Mouse (Mus musculus) activated CD4-positive, CD25-positive, alpha-beta regulatory T cell, adult 4 months (primary cell): ENCODE measurements around the gene Plxdc1. TPM values are rescaled to one million over a fixed set of nuclear protein-coding genes. Genes with fewer than 3 reads are reported as not detected.

Experiments
- polyA plus RNA-seq, 2 experiments: library from polyadenylated mRNA; unstranded; fragments of 100-300 nt; shearing (Covaris generic); gene quantifications; one replicate each; pipeline ENCODE4 v1.2.1; 2017

Gene Plxdc1
- polyA plus RNA-seq, 2 experiments from 2014 or later: 5.8 to 6.4 TPM

Other genes starting within 250 kb of the Plxdc1 start
- 1 to 10 TPM; 2.0 to 2.3 TPM for gene Pip4k2b, start 241.7 kb downstream of the Plxdc1 start, polyA plus RNA-seq
- gene Cwc25, start 219.9 kb downstream of the Plxdc1 start, polyA plus RNA-seq: 10 to 100 TPM; 21.3 to 22.8 TPM
- under 1 TPM in 1 of 2 experiments, not detected in 1; 0.74 TPM for gene 1700001P01Rik, start 210.5 kb downstream of the Plxdc1 start, polyA plus RNA-seq
- 1,000 to 10,000 TPM; 1,077 to 1,095 TPM for gene Rpl23, start 204.0 kb downstream of the Plxdc1 start, polyA plus RNA-seq
- 10 to 100 TPM; 44.4 to 52.4 TPM for gene Lasp1, start 187.4 kb downstream of the Plxdc1 start, polyA plus RNA-seq
- gene B230217C12Rik, start 145.7 kb downstream of the Plxdc1 start, polyA plus RNA-seq: 1 to 10 TPM; 1.6 to 1.7 TPM
- under 1 TPM; 0.29 to 0.74 TPM for gene Fbxo47, start 102.3 kb downstream of the Plxdc1 start, polyA plus RNA-seq
- gene Arl5c, start 9.7 kb upstream of the Plxdc1 start, polyA plus RNA-seq: 10 to 100 TPM; 70.4 to 78.5 TPM
- gene Cacnb1, start 36.6 kb upstream of the Plxdc1 start, polyA plus RNA-seq: 1 to 10 TPM; 1.4 to 2.9 TPM
- 1,000 to 10,000 TPM; 3,386 to 3,946 TPM for gene Rpl19, start 40.3 kb upstream of the Plxdc1 start, polyA plus RNA-seq
- gene Stac2, start 67.0 kb upstream of the Plxdc1 start, polyA plus RNA-seq: under 1 TPM in 1 of 2 experiments, not detected in 1; 0.37 TPM
- gene Fbxl20, start 164.0 kb upstream of the Plxdc1 start, polyA plus RNA-seq: 1 to 10 TPM; 7.7 to 8.4 TPM
- 10 to 100 TPM; 60.6 to 70.5 TPM for gene Med1, start 206.8 kb upstream of the Plxdc1 start, polyA plus RNA-seq
- 10 to 100 TPM; 24.6 to 24.9 TPM for gene Cdk12, start 216.6 kb upstream of the Plxdc1 start, polyA plus RNA-seq